9 mouse cellular contexts compared by ENCODE assay signal in the genomic region with DNA sequence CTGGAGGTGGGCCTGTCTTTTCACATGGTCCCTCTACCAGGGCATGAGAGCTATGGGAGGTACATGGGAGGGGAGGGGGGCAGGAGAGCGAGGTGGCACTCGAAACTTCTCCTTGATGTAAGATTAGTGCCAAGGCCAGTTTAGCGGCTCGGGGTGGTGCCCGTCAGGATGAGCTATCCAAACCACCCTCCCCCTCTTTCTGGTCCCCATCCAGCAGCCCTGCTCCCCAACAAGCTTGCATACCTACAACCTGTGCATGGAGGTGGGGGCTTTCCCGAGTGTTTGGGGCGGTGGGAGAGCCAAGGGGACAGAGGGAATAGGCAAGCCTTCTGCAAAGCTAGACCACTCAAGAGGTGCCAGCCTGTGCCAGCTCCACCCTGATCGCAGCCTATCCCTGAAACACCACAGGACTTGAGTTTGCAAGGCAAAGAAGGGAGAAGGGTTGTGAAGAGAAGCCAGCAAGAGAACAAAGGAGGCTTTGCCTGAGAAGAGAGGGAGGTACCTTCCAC. TPM values are rescaled to one million over a fixed set of nuclear protein-coding genes. Genes with fewer than 3 reads are reported as not detected.
DNase-seq lines count a peak whose midpoint lies in the region; ATAC-seq and TF ChIP-seq lines count a peak whose summit lies in the region.
"Had no signal": no experiment of that assay in that cellular context is flagged by ENCODE, and none has a peak within 500 bp of the region (broad histone marks: within the 10 kb centered on the region; RNA-seq: fewer than 3 reads in every experiment).

No protein-coding gene starts in this region.

- H3K4me3 ChIP-seq in kidney, embryonic 16.5 days (ENCODE audit: low read length), result peak overlapping the region; percentile 54
- peak overlapping the region; percentile 32 for H3K4me3 ChIP-seq in hindbrain, embryonic 11.5 days (ENCODE audit: low read depth, low read length)
- peak overlapping the region; percentile 28 for H3K4me3 ChIP-seq in midbrain, embryonic 14.5 days (replicated peaks; ENCODE audit: low read depth, low read length)

- H3K27me3 ChIP-seq in kidney, embryonic 16.5 days (ENCODE audit: insufficient read depth, low read length), result no peaks in the 10 kb centered on the region
- H3K27me3 ChIP-seq in hindbrain, embryonic 11.5 days (ENCODE audit: control insufficient read depth, insufficient read depth, low read length), result no peaks in the 10 kb centered on the region
- no peaks in the 10 kb centered on the region for H3K27me3 ChIP-seq in midbrain, embryonic 14.5 days (ENCODE audit: control insufficient read depth, insufficient read depth, low read length)
- H3K27me3 ChIP-seq: Patski had no signal

- peak overlapping the region; percentile 76 for H3K4me2 ChIP-seq in kidney, embryonic 16.5 days (replicated peaks; ENCODE audit: low read depth, low read length)
- H3K4me2 ChIP-seq in hindbrain, embryonic 11.5 days (replicated peaks; ENCODE audit: low read depth, low read length), result peak overlapping the region; percentile 63
- peak overlapping the region; percentile 55 for H3K4me2 ChIP-seq in midbrain, embryonic 14.5 days (ENCODE audit: low read length)

- 35% methylated on average over 8 of the region's 8 CpGs for WGBS in kidney, embryonic 16.5 days
- WGBS in hindbrain, embryonic 11.5 days, result 44% methylated on average over 8 of the region's 8 CpGs
- 42% methylated on average over 8 of the region's 8 CpGs for WGBS in midbrain, embryonic 14.5 days

- TF ChIP-seq CTCF in brain, embryonic 14.5 days (IDR thresholded peaks at IDR 0.05; ENCODE audit: borderline replicate concordance, extremely low read depth, insufficient read depth, insufficient read length), result no peak

- no peak for DNase-seq in kidney, adult 11 months
- peak; percentile 77 for DNase-seq in brain, embryonic 14.5 days (ENCODE audit: low read depth)
- DNase-seq in hindbrain, embryonic 11.5 days (ENCODE audit: low spot score), result no peak
- DNase-seq in midbrain, embryonic 14.5 days, result peak; percentile 49
- DNase-seq in frontal cortex, adult 2 months (ENCODE audit: extremely low spot score in 1 of 2, low spot score in 1 of 2), result no peak
- no peak for DNase-seq in cerebellum, adult 8-10 months

- TF ChIP-seq POLR2A in brain, embryonic 14.5 days (IDR thresholded peaks at IDR 0.05; ENCODE audit: borderline replicate concordance, extremely low read depth, insufficient read depth, insufficient read length, poor library complexity, severe bottlenecking), result no peak

- ATAC-seq in kidney, embryonic 16.5 days (ENCODE audit: low FRiP score, low TSS enrichment), result peak; percentile 50
- peak; percentile 37 for ATAC-seq in hindbrain, embryonic 11.5 days (ENCODE audit: low FRiP score)
- 0 out of 2 replicates have a peak, but pooled peaks have one; percentile 2 for ATAC-seq in midbrain, embryonic 14.5 days (ENCODE audit: low FRiP score, low TSS enrichment)
- ATAC-seq in activated CD4-positive, CD25-positive, alpha-beta regulatory T cell, adult 4 months, result no peak

- no peaks in the 10 kb centered on the region for H3K36me3 ChIP-seq in kidney, embryonic 16.5 days (ENCODE audit: insufficient read depth, low read length)
- no peaks in the 10 kb centered on the region for H3K36me3 ChIP-seq in hindbrain, embryonic 11.5 days (ENCODE audit: control insufficient read depth, insufficient read depth, low read length)
- H3K36me3 ChIP-seq in midbrain, embryonic 14.5 days (ENCODE audit: control insufficient read depth, insufficient read depth, low read length), result no peaks in the 10 kb centered on the region

- peak overlapping the region; percentile 70 for H3K9ac ChIP-seq in kidney, embryonic 16.5 days (replicated peaks; ENCODE audit: low read length)
- H3K9ac ChIP-seq in hindbrain, embryonic 11.5 days (ENCODE audit: low read depth, low read length), result peak overlapping the region; percentile 60
- H3K9ac ChIP-seq in midbrain, embryonic 14.5 days (replicated peaks; ENCODE audit: low read length), result no peak overlapping the region; the same call in 1 of the 2 replicates

- no peaks in the 10 kb centered on the region for H3K9me3 ChIP-seq in kidney, embryonic 16.5 days (ENCODE audit: low read length)
- H3K9me3 ChIP-seq in hindbrain, embryonic 11.5 days (ENCODE audit: control insufficient read depth, low read length), result no peaks in the 10 kb centered on the region
- no peaks in the 10 kb centered on the region for H3K9me3 ChIP-seq in midbrain, embryonic 14.5 days (ENCODE audit: control insufficient read depth, low read length)

- peak overlapping the region; percentile 86 for H3K27ac ChIP-seq in kidney, embryonic 16.5 days (ENCODE audit: low read length)
- peak overlapping the region; percentile 72 for H3K27ac ChIP-seq in hindbrain, embryonic 11.5 days (ENCODE audit: low read depth, low read length)
- peak overlapping the region; percentile 41; the same call in 1 of the 2 replicates for H3K27ac ChIP-seq in midbrain, embryonic 14.5 days (replicated peaks; ENCODE audit: low read depth, low read length)

- H3K4me1 ChIP-seq in kidney, embryonic 16.5 days (ENCODE audit: insufficient read depth, low read length), result peaks cover 16% of the 10 kb centered on the region
- peaks cover 9% of the 10 kb centered on the region for H3K4me1 ChIP-seq in hindbrain, embryonic 11.5 days (replicated peaks; ENCODE audit: control insufficient read depth, insufficient read depth, low read length)
- peaks cover 13% of the 10 kb centered on the region for H3K4me1 ChIP-seq in midbrain, embryonic 14.5 days (ENCODE audit: control insufficient read depth, insufficient read depth, low read length)

RNA-seq across cellular contexts. Expression of gene Kctd15, which starts 26.8 kb away (rescaled TPM):
- polyA plus RNA-seq in kidney, embryonic 16.5 days (2015; fragmentation: Nextera tagmentation; extraction: Ambion mirVana), result 41.6 and 41.9 TPM in 2 replicates
- polyA plus RNA-seq in brain, embryonic 14.5 days (2012; rRNA removed), result 99.9 and 119 TPM in 2 replicates
- polyA plus RNA-seq in hindbrain, embryonic 11.5 days (2014; fragmentation: Nextera tagmentation; extraction: Ambion mirVana), result 12.2 and 17.0 TPM in 2 replicates
- polyA plus RNA-seq in midbrain, embryonic 14.5 days (2014; fragmentation: Nextera tagmentation; extraction: Ambion mirVana), result 17.5 and 29.1 TPM in 2 replicates
- polyA plus RNA-seq in frontal cortex, adult 2 months (2012; rRNA removed), result 25.0 and 25.4 TPM in 2 replicates
- polyA plus RNA-seq in activated CD4-positive, CD25-positive, alpha-beta regulatory T cell, adult 4 months (2017; shearing (Covaris generic)), result not detected

Comparison
In these comparisons a context has a peak if more than half of its experiments do, and no peak if none do; other contexts are left out.
1. DNase-seq: peak in brain, embryonic 14.5 days (single experiment) and midbrain, embryonic 14.5 days (single experiment); none in kidney, adult 11 months (single experiment), hindbrain, embryonic 11.5 days (single experiment), frontal cortex, adult 2 months (0 of 2) and cerebellum, adult 8-10 months (single experiment).
2. RNA of gene Kctd15, which starts 26.8 kb away (polyA plus RNA-seq): 99.9 to 119 TPM in brain, embryonic 14.5 days, 41.6 to 41.9 TPM in kidney, embryonic 16.5 days, 25.0 to 25.4 TPM in frontal cortex, adult 2 months, 17.5 to 29.1 TPM in midbrain, embryonic 14.5 days and 12.2 to 17.0 TPM in hindbrain, embryonic 11.5 days; not detected in activated CD4-positive, CD25-positive, alpha-beta regulatory T cell, adult 4 months; every median in the first group is over 10 times any median in the second.
3. Peak in every context shown above with its lines, with median percentiles within 50 percentile points of each other: H3K27ac ChIP-seq, H3K4me2 ChIP-seq and H3K4me3 ChIP-seq.